Mouse (Mus musculus): Measurements from ENCODE around the gene Myo1b. TPM values are rescaled to one million over a fixed set of nuclear protein-coding genes. Genes with fewer than 3 reads are reported as not detected.

Myo1b gene
- total RNA-seq, 1 experiment from 2014 or later: 88.4 TPM

GRCm38 (mm10) chr1:51729407-51729806 is 186.5 kb downstream of the Myo1b start:
- no peak for DNase-seq

- DNase-seq: no peak
These were observed 187.1 kb downstream of the Myo1b start for GRCm38 (mm10) chr1:51728816-51729215.

- DNase-seq: peak; percentile 79
These were observed 195.8 kb downstream of the Myo1b start for GRCm38 (mm10) chr1:51719897-51720673.

- DNase-seq: peak; percentile 48
These were observed 205.0 kb downstream of the Myo1b start for GRCm38 (mm10) chr1:51710831-51711230.

DNA sequence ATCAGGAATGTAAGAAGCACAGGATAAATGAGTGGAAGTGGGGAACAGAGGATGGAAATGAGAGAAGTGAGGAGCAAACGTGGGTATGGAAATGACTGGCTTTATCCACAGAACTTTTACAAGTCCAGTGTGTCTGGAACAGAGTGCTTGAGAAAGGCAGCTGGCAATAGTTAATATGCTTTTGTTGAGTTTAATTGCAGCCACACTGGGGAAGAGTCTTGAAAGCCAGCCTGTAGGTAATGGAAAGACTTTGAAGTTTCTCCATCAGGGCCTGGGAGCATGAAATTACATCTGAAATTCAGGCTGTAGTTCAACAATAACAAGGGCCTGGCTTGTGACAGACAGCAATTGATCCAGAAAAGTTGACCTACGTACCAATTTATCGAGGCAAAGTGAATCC is 209.8 kb downstream of the Myo1b start:
- no peak for DNase-seq

DNA sequence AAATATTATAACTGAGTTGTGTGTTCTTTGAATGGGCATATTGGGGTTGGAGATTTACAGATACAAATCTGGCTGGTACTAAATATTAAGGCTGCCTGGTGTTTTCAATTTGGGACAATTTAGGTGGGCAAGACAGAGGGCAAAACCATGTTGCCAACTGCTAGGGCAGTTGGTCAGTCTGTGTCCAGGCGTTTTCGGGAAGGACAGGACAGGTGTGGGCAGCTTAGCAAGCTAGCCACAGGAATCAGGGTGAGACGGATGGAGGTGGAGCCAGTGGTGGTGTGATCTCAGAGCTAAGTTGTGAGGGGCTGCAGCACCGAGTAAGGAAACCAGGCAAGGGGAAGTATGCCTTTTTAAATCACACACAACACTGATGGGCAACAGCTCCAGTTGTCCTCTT is 211.3 kb downstream of the Myo1b start:
- DNase-seq: no peak

Other genes with a start within 250 kb of the Myo1b start
- 0.85 and 4.9 TPM in 2 replicates for gene Stat4, start 71.1 kb upstream of the Myo1b start, total RNA-seq (2021)
- gene Stat1, start 203.4 kb upstream of the Myo1b start, total RNA-seq (2021): 56.4 and 56.9 TPM in 2 replicates

Data from adrenal gland, postnatal 14 days (tissue).